Mouse (Mus musculus): Measurements from ENCODE around the gene Ptprk.

Ptprk gene

GRCm38 (mm10) chr10:28074653-28075451 lies at the start of gene Ptprk:
TSS of gene Ptprk (plus strand) at chr10:28074820.
- peak; percentile 82 to 88 for DNase-seq (ENCODE audit: low spot score in 2 of 2)

GRCm38 (mm10) chr10:28027791-28028190 lies 46.8 kb upstream of the Ptprk start:
- no peak for DNase-seq (ENCODE audit: low spot score in 2 of 2)

- no peak for DNase-seq (ENCODE audit: low spot score in 2 of 2)
These were observed 38.2 kb upstream of the Ptprk start for GRCm38 (mm10) chr10:28036456-28036855.

GRCm38 (mm10) chr10:28054764-28055163 lies 19.9 kb upstream of the Ptprk start:
- DNase-seq (ENCODE audit: low spot score in 2 of 2) = no peak

- DNase-seq (ENCODE audit: low spot score in 2 of 2) = no peak
These were observed 15.4 kb upstream of the Ptprk start for GRCm38 (mm10) chr10:28059222-28059621.

- peak in 1 of 2 experiments; percentile 12 for DNase-seq (ENCODE audit: low spot score in 2 of 2)
These were observed 6.6 kb upstream of the Ptprk start for GRCm38 (mm10) chr10:28067997-28068396.

GRCm38 (mm10) chr10:28073991-28074652 lies 498 bp upstream of the Ptprk start:
- peak in 1 of 2 experiments; percentile 20 for DNase-seq (ENCODE audit: low spot score in 2 of 2)

- DNase-seq (ENCODE audit: low spot score in 2 of 2) = peak in 1 of 2 experiments; percentile 17
These were observed 943 bp downstream of the Ptprk start for GRCm38 (mm10) chr10:28075491-28076035.

GRCm38 (mm10) chr10:28076036-28076855 lies 1.6 kb downstream of the Ptprk start:
- peak in 1 of 2 experiments; percentile 20 for DNase-seq (ENCODE audit: low spot score in 2 of 2)

- DNase-seq (ENCODE audit: low spot score in 2 of 2) = no peak
These were observed 3.6 kb downstream of the Ptprk start for GRCm38 (mm10) chr10:28078270-28078669.

GRCm38 (mm10) chr10:28081221-28081620 lies 6.6 kb downstream of the Ptprk start:
- no peak for DNase-seq (ENCODE audit: low spot score in 2 of 2)

- DNase-seq (ENCODE audit: low spot score in 2 of 2) = no peak
These were observed 8.6 kb downstream of the Ptprk start for GRCm38 (mm10) chr10:28083183-28083582.

- no peak for DNase-seq (ENCODE audit: low spot score in 2 of 2)
These were observed 9.0 kb downstream of the Ptprk start for GRCm38 (mm10) chr10:28083625-28084024.

- no peak for DNase-seq (ENCODE audit: low spot score in 2 of 2)
These were observed 12.7 kb downstream of the Ptprk start for GRCm38 (mm10) chr10:28087341-28087740.

- DNase-seq (ENCODE audit: low spot score in 2 of 2) = no peak
These were observed 13.1 kb downstream of the Ptprk start for GRCm38 (mm10) chr10:28087749-28088148.

- no peak for DNase-seq (ENCODE audit: low spot score in 2 of 2)
These were observed 21.4 kb downstream of the Ptprk start for GRCm38 (mm10) chr10:28096007-28096406.

GRCm38 (mm10) chr10:28097637-28098036 lies 23.0 kb downstream of the Ptprk start:
- peak in 1 of 2 experiments; percentile 18 for DNase-seq (ENCODE audit: low spot score in 2 of 2)

GRCm38 (mm10) chr10:28098923-28099322 lies 24.3 kb downstream of the Ptprk start:
- no peak for DNase-seq (ENCODE audit: low spot score in 2 of 2)

GRCm38 (mm10) chr10:28103406-28103906 lies 28.8 kb downstream of the Ptprk start:
- no peak for DNase-seq (ENCODE audit: low spot score in 2 of 2)

- DNase-seq (ENCODE audit: low spot score in 2 of 2) = no peak
These were observed 29.3 kb downstream of the Ptprk start for GRCm38 (mm10) chr10:28103924-28104323.

- no peak for DNase-seq (ENCODE audit: low spot score in 2 of 2)
These were observed 30.6 kb downstream of the Ptprk start for GRCm38 (mm10) chr10:28105247-28105646.
